Mouse (Mus musculus) T-helper 2 cell (primary cell): ENCODE data around the gene Enpp7.

Experiments
- in situ Hi-C: fragments of 300-600 bp; cut with MboI, MseI; formaldehyde crosslinking; loops from one replicate; pipeline ENCODE4 v1.15.1; 2025; ENCODE audit warnings: high pct_unique_total_duplicates

The Enpp7 gene

DNA sequence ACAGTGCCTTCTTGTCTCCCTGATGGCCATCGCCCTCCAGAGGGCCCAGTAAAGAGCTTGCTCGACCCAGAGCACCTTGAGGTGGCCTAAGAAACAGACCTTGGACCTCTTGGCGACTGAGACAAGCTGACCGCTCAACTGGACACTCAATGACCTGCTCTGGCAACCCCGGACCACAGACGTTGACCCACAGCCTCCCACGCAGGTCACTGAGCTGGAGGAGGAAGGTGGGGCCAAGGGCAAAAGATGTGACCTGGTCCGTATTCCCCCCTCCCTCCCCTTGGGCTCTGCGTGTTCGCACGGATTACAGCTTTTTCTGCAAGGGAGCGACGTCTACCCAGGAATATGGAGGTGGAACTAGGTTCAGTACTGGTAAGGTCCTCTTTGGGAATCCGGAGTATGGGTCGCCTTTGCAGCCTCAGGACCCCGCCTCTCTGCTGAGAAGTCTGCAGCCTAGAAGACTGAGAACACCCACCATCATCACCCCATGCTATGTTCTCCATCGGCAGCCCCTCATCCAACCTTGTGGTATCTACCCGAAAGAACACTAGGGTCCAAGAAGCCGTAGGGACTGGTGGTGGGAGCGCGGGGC is 47.2 kb downstream of the Enpp7 start:
- in situ Hi-C loops: no loop called here

DNA sequence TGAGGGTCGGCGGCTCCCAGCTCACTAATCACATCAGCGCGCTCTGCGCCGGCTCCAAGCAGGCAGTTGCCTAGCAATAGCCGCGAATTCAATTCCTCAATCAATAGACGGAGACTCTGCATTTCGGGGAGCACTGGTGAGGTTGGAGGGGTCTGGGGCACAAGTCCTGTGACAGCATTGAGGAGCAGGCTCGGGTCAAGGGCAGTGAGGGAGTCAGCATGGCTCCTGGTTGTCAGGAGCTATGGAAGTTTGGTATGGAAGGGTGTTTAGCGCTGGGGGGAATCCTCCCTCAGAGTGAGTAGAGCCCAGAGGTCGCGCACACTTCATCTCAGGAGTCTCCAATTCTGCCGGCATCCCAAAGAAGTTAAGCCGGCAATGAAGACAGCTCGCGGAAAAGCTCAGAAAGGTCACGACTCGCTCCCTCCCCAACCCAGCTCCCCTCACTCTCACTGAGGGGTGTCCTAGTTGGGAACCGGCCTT is 47.7 kb downstream of the Enpp7 start:
- in situ Hi-C loops: no loop called here

DNA sequence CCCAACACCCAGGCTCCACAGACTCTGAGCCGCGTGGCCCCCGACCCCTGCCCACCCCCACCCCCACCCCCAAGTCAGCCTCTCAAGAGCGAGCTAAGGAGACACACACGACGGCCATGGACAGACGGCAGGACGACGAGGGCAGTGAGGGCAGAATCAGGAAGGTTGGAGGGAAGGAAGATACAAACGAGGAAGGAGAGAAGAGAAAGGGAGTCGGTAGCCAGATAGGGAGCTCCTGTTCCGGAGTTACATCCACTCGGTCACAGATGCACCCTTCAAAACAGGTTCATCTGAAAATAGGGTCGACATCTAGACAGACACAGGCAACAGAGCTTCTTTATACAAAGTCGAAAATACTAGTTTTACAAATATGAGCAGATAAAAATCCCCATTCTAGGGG is 48.5 kb downstream of the Enpp7 start:
- in situ Hi-C loops: no loop called here

DNA sequence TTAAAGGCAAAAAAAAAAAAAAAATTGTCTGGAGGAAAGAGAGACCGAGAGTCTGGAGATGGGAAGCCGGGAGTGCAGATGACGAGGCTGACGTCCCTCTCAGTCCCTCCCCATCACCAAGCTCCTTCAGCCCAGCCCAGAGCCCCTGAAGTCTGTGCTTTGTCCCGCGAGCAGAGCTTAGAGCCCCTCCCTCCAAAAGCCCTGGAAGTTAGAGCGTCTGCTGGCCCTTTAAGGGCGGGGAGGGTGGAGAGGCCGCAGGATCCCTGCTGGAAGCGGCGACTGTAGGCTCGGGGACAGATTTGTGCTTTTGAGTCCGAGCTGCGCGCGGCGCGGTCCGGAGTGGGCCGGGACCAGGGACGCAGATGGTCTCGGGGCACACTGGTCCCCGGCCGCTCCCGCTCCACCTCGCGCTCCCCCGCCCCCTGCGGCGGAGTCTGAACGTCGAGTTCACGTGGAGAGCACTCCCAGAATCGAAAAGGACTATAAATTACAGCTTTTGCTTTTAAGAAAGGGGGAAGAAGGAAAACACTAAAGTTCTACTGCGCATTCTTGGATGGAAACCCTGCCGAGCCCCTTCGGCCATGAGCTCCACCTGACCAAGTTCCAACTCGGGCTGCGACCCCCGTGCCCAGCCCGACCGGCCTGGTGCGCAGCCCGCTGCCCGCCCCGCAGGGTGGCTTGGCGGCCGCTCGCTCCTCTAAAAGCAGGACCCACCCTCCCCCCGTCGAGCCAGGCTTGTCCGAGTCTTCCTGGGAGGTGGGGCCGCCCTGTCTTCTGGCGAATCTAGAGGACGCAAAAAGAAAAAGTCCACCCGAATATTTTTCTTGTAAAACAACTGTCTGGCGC is 49.2 kb downstream of the Enpp7 start:
- in situ Hi-C loops: no loop called here

DNA sequence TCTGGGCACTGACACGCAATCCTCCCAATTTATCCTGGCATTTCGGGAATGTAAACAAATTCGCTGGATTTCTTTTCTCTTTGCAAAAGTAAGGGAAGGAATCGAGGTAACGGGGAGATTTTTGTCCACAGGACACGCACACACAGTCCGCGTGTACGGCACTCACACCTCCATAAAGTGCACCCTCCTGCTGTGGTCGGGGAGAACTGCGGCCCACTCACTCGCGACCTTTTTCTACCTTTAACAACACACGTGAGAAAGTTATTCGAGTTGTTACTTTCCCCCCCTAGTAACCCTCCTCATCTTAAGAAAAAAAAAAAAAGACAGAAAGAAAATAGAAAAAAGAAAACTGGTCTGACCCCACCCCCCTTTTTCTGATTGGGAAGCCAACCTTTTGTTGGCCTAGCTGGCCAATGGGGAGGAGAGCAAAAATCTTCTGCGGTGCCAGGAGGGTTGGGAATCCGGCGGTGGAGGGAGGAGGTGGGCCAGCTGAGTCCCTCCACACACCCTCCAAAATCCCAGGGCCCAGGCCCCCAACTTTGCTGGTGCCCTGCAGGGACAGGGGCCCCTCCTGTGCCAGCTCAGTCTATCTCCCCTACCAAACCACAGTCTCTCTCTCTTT is 49.9 kb downstream of the Enpp7 start:
- in situ Hi-C loops: no loop called here

DNA sequence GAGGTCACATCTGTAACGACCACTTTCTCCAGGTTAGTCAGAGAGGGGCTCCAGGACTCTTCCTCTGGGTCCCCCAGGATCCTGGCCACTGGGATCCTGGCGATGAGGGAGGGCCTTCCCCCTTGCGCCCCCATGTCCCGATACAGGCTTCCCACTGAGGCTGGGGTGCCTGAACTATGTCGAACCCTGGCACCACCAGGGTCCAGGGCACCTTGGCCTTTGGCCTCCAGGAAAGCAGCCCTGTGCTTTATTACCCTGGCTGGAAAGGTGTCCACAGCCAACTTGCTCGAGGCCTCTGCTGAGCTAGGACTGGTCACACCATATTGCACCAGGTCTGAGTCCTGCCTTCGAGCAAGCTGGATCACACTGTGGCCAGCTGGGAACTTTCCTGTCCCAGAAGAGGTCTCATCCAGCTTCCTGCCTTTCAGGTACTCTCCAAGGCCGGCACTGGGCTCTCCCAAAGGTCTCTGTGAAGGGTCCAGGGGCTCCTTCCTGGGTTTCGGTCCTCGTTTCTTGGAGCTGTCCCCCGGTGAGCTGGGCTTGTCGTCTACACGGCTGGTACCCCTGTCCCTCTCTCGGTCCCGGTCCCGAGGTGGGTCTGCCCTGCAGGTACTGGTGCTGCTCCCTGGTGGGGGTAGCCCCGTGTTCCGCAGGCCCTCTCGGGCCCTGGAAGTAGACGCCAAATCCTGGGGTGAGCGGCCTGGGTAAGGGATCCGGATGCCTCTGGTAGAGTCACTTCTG is 50.9 kb downstream of the Enpp7 start:
- in situ Hi-C loops: no loop called here

DNA sequence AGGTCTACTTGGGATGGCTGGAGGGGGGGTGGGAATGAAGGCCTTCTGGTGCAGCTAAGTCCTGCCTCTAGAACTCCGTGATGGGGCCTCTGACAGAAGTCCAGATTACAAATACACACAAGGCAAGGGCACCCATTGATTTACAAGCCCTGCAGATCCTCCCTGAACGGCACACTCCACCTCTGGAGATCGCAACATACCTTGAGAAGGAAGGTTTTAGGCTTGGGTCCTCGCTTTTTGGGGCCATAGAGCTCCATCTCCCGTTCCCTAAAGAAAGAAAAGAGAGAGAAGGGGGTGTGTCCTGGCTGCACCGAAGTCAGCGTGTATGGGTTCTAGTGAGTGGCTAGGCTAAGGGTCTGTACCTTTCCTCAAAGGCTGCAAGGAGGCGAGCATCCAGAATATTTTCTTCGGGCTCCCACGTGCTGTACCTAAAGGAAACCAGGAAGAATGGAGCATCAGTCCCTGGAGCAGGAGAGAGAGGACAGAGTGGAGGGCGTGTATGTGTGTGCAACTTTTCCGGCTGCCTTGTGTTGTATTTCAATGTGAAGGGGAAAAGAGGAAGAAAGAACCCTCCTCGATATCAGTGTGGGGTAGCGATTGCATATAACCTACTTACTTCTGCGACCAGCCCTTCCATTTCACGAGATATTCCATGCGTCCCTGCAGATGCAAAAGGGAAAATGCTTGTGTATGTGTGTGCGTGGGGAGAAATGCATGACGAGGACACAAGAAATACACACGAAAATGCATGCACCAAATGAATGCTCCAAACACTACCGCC is 51.9 kb downstream of the Enpp7 start:
- in situ Hi-C loops: no loop called here

DNA sequence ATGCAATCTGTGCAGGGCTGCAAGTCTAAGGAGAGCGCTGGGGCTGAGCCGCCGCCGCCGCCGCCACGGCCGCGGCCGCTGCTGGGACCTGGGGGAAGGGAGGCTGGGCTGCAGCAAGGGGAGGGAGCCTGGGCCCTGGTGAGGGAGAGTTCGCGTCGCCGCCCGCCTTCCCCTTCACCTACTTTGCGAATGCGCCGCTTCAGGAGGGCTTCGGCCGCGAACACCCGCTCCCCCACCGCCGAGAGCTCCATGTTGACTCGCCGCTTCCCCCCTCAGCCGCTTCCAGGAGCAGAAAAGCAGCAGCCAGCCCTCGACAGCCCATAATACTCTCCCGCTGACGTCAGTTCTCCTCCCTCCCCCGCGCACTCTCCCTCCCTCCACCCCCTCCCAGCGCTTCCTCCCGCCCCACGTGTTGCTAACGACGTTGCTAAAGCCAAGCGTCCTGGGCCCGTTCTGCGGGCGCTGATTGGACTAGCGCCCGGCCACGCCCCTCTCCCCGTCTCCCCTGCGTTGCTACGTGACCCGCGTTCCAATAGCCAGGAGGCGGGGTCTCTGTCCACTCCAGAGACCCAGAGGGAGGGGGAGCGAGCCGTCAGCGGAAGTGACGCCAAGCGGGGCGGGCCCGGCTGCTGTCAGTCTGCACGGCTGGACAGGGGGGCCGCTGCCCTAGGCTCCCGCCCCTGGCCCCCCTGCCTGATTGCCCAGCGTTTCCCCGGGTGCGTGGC is 52.8 kb downstream of the Enpp7 start, which contains the start of gene Cbx8:
Gene Cbx8 (minus strand): TSS at position 370 of the 725 bp plus-strand sequence.
- in situ Hi-C loops: no loop called here

DNA sequence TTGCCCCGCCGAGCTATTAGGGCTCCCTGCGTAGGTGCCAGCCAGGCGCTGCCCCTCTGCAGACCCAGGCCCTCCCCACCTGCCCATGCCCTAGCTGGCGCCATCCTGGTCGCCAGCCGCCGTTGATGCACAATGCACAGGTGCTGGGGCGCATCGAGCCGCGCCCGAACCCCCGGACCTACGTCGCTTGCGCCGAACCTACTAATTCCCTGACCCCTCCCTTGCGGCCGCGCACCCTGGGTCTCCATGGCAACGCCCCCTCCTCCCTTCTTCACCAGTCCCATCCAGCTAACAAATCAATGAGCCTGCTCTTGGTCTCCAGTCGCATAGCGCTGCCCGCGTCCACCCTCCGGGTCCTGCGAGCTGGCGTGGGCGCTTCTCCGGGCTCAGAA is 53.3 kb downstream of the Enpp7 start:
- in situ Hi-C loops: no loop called here

DNA sequence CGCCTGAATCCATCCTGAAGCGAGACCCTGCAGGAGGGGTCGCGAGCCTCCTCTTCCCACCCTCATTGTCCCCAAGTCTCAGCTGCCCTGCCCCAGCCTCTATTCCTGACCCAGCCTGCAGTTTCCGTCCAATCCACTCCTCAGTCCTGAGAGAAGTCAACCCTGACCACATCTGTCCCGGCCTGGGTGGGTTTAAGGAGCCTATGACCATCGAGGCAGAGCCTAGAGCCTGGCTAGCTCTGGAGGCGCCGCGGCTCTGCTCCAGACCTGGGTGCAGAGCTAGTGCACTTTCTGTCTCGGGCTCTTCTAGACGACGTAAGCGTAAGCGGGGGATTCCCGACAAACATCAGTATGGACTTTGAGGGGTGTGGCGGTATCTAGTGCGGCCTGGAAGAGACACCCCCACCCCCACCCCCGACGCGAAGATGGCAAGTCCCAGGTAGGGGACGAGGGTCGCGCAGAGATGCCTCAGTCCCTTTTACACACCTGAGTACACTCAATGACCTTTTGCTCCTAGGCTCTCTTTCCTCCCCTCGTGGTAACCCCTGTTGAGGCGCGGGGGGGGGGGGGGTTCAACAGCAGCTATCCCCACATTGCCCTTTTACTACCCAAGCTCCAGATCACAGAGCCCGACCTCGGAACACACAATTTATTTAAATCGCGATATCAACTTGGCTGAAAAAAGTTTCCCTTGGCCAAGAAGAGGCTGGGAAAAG is 53.9 kb downstream of the Enpp7 start:
- in situ Hi-C loops: no loop called here
